Mouse (Mus musculus) CH12.LX (cell line): ENCODE results near the gene Ldhal6b.

Experiments
- CTCF ChIP-seq, 2 experiments: IDR thresholded peaks in 1 of 2; conservative IDR thresholded peaks in 1 of 2; 2 replicates each; pipeline ENCODE4 v1.5.1; 2011 to 2012; ENCODE audit warnings: low read depth in 2 of 2, low read length in 2 of 2, improper control_type of control experiment in 1 of 2, inconsistent platforms in 1 of 2, mild to moderate bottlenecking in 1 of 2, moderate library complexity in 1 of 2
- EP300 ChIP-seq: IDR thresholded peaks from 2 replicates; pipeline ENCODE4 v1.6.1; 2011; ENCODE audit warnings: low read length, improper control_type of control experiment
- MAFK ChIP-seq: IDR thresholded peaks from 2 replicates; pipeline ENCODE4 v1.6.1; 2011; ENCODE audit warnings: low read length, improper control_type of control experiment; ENCODE audit not compliant: insufficient replicate concordance
- MAX ChIP-seq: IDR thresholded peaks from 2 replicates; pipeline ENCODE4 v1.6.1; 2011; ENCODE audit warnings: low read length, improper control_type of control experiment
- POLR2AphosphoS2 ChIP-seq: IDR thresholded peaks from 2 replicates; pipeline ENCODE4 v1.6.1; 2011; ENCODE audit warnings: low read depth, low read length, improper control_type of control experiment
- RAD21 ChIP-seq: IDR thresholded peaks from 2 replicates; pipeline ENCODE4 v1.6.1; 2011; ENCODE audit warnings: low read depth, mild to moderate bottlenecking, low read length, improper control_type of control experiment, moderate library complexity
- SMC3 ChIP-seq: IDR thresholded peaks from 2 replicates; pipeline ENCODE4 v1.6.1; 2011; ENCODE audit warnings: low read depth, low read length, improper control_type of control experiment

DNA sequence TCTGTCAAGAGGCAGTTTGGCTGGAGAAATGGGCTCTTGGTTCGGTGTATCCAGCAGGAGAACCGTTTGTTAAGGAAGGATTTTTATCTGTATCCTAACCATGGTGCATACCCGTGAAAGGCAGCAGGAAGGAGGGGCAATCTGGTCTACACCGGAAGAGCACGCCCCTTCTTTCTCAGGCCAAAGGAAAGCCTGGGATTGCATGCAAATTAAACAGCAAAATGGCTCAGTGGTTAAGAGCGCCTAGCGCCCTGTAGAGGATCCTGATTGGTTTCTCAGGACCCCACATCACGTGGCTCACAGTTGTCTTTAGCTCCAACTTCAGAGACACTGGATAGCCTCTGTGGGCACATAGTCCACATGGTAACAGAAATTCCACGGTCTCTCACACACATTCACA lies 489 bp upstream of the Ldhal6b start:
- TF ChIP-seq SMC3 (no peak), CTCF (conservative IDR thresholded peaks at IDR 0.05 in 1 of 2, IDR thresholded peaks at IDR 0.05 in 1 of 2; ENCODE audit: low read depth in 2 of 2, low read length in 2 of 2) (no peak), RAD21 (no peak), EP300 (no peak), POLR2AphosphoS2 (no peak), MAX (no peak), MAFK (no peak)
